Mouse (Mus musculus) liver, postnatal 0 days (tissue): ENCODE data around the gene 4931428L18Rik.

Experiments used
- CTCF ChIP-seq: sonication (generic); IDR thresholded peaks from 2 replicates; pipeline ENCODE4 v1.5.1; 2016; ENCODE audit warnings: antibody characterized with exemption, low read depth
- EP300 ChIP-seq: IDR thresholded peaks from 2 replicates; pipeline ENCODE4 v1.6.1; 2016; ENCODE audit warnings: antibody characterized with exemption, low read depth, mild to moderate bottlenecking

GRCm38 (mm10) chr1:31058861-31059351 lies 163.6 kb downstream of the 4931428L18Rik start:
- TF ChIP-seq EP300 (no peak), CTCF (no peak)
